Mouse (Mus musculus) thymus, adult 18-20 months (tissue): ENCODE data around the gene Lamtor2.

Source experiments
- DNase-seq, 2 experiments: peaks; one replicate each; pipeline ENCODE4 v3.0.0; 2022; ENCODE audit warnings: mixed read lengths in 2 of 2

The Lamtor2 gene

GRCm38 (mm10) chr3:88523027-88523426, 29.8 kb downstream of the Lamtor2 start:
- DNase-seq, result no peak

GRCm38 (mm10) chr3:88521803-88522331, 31.0 kb downstream of the Lamtor2 start:
- peak in 1 of 2 experiments; percentile 62 for DNase-seq

- no peak for DNase-seq
Measured at GRCm38 (mm10) chr3:88521156-88521555, 31.7 kb downstream of the Lamtor2 start.

GRCm38 (mm10) chr3:88520078-88520477, 32.8 kb downstream of the Lamtor2 start:
- DNase-seq, result no peak

GRCm38 (mm10) chr3:88518411-88518810, 34.5 kb downstream of the Lamtor2 start:
- DNase-seq, result no peak

GRCm38 (mm10) chr3:88516407-88516806, 36.5 kb downstream of the Lamtor2 start:
- no peak for DNase-seq

- DNase-seq, result no peak
Measured at GRCm38 (mm10) chr3:88515095-88515386, 37.8 kb downstream of the Lamtor2 start.

GRCm38 (mm10) chr3:88514231-88515094, 38.4 kb downstream of the Lamtor2 start:
- DNase-seq, result no peak

- DNase-seq, result no peak
Measured at GRCm38 (mm10) chr3:88513546-88514115, 39.2 kb downstream of the Lamtor2 start.

- DNase-seq, result no peak
Measured at GRCm38 (mm10) chr3:88512896-88513545, 39.9 kb downstream of the Lamtor2 start.

GRCm38 (mm10) chr3:88512141-88512895, 40.6 kb downstream of the Lamtor2 start:
- DNase-seq, result no peak

GRCm38 (mm10) chr3:88511559-88511958, 41.3 kb downstream of the Lamtor2 start:
- peak in 1 of 2 experiments; percentile 26 for DNase-seq

GRCm38 (mm10) chr3:88510421-88511289, 42.2 kb downstream of the Lamtor2 start:
- DNase-seq, result no peak

GRCm38 (mm10) chr3:88509692-88510420, 43.0 kb downstream of the Lamtor2 start, which contains the start of gene Lmna:
Gene Lmna, minus strand, starts transcription at chr3:88509956.
- DNase-seq, result peak; percentile 89 to 97

GRCm38 (mm10) chr3:88509250-88509649, 43.6 kb downstream of the Lamtor2 start:
- peak in 1 of 2 experiments; percentile 56 for DNase-seq

GRCm38 (mm10) chr3:88505765-88506164, 47.1 kb downstream of the Lamtor2 start:
- DNase-seq, result no peak

- DNase-seq, result no peak
Measured at GRCm38 (mm10) chr3:88505081-88505480, 47.8 kb downstream of the Lamtor2 start.

GRCm38 (mm10) chr3:88503881-88504746, 48.8 kb downstream of the Lamtor2 start:
- no peak for DNase-seq

- DNase-seq, result no peak
Measured at GRCm38 (mm10) chr3:88503505-88503863, 49.4 kb downstream of the Lamtor2 start.
